Mouse (Mus musculus): Measurements from ENCODE around the gene Fbn1.

GRCm38 (mm10) chr2:125295526-125295925 lies 212.3 kb downstream of the Fbn1 start:
- TF ChIP-seq CTCF (IDR thresholded peaks at IDR 0.05; ENCODE audit: low read depth, low read length): no peak
- TF ChIP-seq POLR2A (IDR thresholded peaks at IDR 0.05; ENCODE audit: borderline replicate concordance, low read depth, low read length): no peak

Data from bone marrow macrophage, adult 2 months (primary cell).